Mouse (Mus musculus) megakaryocyte-erythroid progenitor cell, adult 5 weeks (primary cell): ENCODE measurements around the gene Olfr1426. TPM values are rescaled to one million over a fixed set of nuclear protein-coding genes. Genes with fewer than 3 reads are reported as not detected.

Experiments used
- polyA plus RNA-seq: library from polyadenylated mRNA; stranded (reverse); fragments of >175 nt; gene quantifications from 2 replicates; pipeline ENCODE4 v1.2.3, GENCODE M21; 2012

Olfr1426 gene
- polyA plus RNA-seq, result not detected in 2 replicates

DNA sequence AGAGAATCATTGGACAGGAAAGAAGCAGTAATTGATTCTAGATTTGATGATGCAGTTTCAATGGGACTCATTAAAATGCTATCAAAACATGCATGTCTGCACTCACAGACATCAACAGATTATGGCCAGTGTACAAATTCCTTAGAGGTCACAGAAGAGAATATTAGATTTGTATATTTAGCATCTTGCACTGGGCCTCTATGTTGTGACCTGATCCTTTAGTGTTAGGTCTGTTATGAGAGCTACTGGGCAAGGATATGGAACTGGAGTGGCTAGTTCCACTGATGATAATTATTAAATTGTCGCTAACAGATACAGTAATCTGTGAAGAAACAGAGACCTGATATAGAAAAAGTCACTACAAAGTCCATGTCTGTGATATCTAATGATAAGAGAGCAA lies at the start of gene Olfr1426:
Olfr1426 (minus strand) TSS at position 101 of the 400 bp plus-strand sequence.

DNA sequence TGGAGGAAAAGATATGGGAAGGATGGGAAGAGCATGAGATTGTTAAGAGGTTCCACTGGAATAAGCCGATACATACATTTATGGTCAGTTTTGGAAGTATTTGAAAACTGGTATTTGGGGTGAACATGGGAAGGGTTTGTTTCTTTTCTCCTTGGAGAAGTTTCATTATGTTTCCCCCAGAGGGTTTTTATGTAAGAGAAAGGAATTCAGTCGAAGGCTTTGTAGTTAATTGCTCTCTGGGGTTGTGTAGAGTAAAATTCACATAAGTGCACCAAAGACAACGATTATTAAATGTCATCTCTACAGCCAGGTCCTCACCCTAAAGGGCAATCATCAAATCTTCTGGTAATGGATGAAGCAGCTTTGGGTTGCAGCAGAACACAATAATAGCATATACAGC lies 31.3 kb upstream of the Olfr1426 start, which contains the start of gene Olfr76:
Olfr76 (minus strand) TSS at position 101 of the 400 bp plus-strand sequence.

DNA sequence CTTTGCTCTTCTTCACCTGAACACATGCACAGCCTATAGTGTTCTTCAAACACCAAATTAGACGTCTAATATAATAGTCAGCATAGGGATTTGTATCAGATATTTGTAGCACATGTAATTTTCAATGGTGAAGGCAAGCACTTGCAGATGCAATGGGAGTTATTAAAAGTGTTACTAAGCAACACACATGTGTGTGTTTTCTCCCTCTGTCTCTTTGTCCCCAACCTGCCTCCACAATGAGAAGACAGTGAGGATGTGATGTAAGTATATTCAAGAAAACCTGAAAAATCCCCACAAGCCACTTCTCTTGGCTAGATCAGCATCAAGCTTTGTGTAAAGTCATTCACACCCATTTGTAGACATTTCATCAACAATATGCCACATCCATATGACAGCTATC lies 24.0 kb upstream of the Olfr1426 start, which contains the start of gene Olfr1428:
Olfr1428 (minus strand) TSS at position 101 of the 400 bp plus-strand sequence.

DNA sequence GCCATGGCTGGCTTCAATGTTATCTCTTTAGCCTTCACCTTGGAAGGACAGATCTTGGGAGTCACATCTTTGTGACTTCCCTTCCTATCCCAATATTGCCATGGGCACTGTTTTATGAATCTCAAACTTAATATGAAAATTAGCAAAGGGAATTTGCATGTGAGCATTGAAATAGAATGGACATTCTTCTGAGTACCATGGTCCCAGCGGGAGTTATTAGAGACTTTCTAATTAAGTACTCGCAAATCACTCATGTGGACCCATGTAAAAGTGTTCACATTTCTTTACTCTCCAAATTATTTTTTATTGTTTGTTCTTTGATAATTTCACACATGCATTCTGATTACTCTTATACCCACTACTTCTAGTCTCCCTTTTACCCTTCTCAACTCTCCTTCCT lies 11.4 kb upstream of the Olfr1426 start, which contains the start of gene Olfr1427:
Olfr1427 (minus strand) TSS at position 101 of the 400 bp plus-strand sequence.

GRCm38 (mm10) chr19:12077631-12078030 lies 14.2 kb downstream of the Olfr1426 start, which contains the start of gene Olfr1425:
TSS of gene Olfr1425 (minus strand) at chr19:12077731.

GRCm38 (mm10) chr19:12062582-12062981 lies 29.2 kb downstream of the Olfr1426 start, which contains the start of gene Olfr1424:
TSS of gene Olfr1424 (minus strand) at chr19:12062682.

DNA sequence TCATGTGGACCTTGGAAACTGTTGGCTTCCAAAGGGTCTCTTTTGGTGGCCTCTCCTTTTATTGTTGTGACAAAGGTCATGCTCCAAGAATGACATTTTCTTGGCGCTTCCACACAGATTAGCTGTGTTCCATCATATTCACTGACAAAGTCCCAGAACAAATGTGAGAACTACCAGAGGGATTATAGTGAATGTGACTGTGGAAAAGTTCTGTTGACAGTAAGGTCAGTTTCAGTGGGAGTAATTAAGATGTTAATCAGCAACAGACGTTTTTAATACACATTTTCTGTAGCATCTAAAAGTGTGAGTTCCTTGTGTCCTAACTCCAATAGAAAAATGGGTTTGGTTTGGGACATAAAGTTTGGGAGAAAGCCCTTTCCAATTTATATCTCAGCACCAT lies 50.6 kb downstream of the Olfr1426 start, which contains the start of gene Olfr1423:
Olfr1423 (minus strand) TSS at position 101 of the 400 bp plus-strand sequence.

Other genes with a start within 250 kb of the Olfr1426 start
- not detected in 2 replicates for gene Olfr1418, start 230.9 kb downstream of the Olfr1426 start, polyA plus RNA-seq
- gene Olfr1419, start 216.9 kb downstream of the Olfr1426 start, polyA plus RNA-seq, result not detected in 2 replicates
- gene Olfr1420, start 205.4 kb downstream of the Olfr1426 start, polyA plus RNA-seq, result not detected in 2 replicates
- 11.8 and 12.1 TPM in 2 replicates for gene Patl1, start 179.6 kb downstream of the Olfr1426 start, polyA plus RNA-seq
- gene Osbp, start 126.1 kb downstream of the Olfr1426 start, polyA plus RNA-seq, result 11.0 and 11.2 TPM in 2 replicates
- gene Olfr1423, start 50.7 kb downstream of the Olfr1426 start, polyA plus RNA-seq, result not detected in 2 replicates
- not detected in 2 replicates for gene Olfr1424, start 29.3 kb downstream of the Olfr1426 start, polyA plus RNA-seq
- not detected in 2 replicates for gene Olfr1425, start 14.3 kb downstream of the Olfr1426 start, polyA plus RNA-seq
- 0.03 TPM in 1 of 2 replicates, not detected in the other for gene Olfr1427, start 11.3 kb upstream of the Olfr1426 start, polyA plus RNA-seq
- gene Olfr1428, start 23.9 kb upstream of the Olfr1426 start, polyA plus RNA-seq, result not detected in 2 replicates
- gene Olfr76, start 31.2 kb upstream of the Olfr1426 start, polyA plus RNA-seq, result not detected in 2 replicates
- gene Olfr1555-ps1, start 78.1 kb upstream of the Olfr1426 start, polyA plus RNA-seq, result not detected in 2 replicates
- gene Olfr1431, start 108.6 kb upstream of the Olfr1426 start, polyA plus RNA-seq, result not detected in 2 replicates
- not detected in 2 replicates for gene Olfr1432, start 140.6 kb upstream of the Olfr1426 start, polyA plus RNA-seq
- gene Olfr262, start 149.6 kb upstream of the Olfr1426 start, polyA plus RNA-seq, result not detected in 2 replicates
- gene Olfr235, start 169.0 kb upstream of the Olfr1426 start, polyA plus RNA-seq, result not detected in 2 replicates
- not detected in 2 replicates for gene Olfr1434, start 187.8 kb upstream of the Olfr1426 start, polyA plus RNA-seq
- gene Olfr1436, start 207.1 kb upstream of the Olfr1426 start, polyA plus RNA-seq, result not detected in 2 replicates
- not detected in 2 replicates for gene Olfr1437, start 233.1 kb upstream of the Olfr1426 start, polyA plus RNA-seq
- gene Olfr1438-ps1, start 243.9 kb upstream of the Olfr1426 start, polyA plus RNA-seq, result not detected in 2 replicates